Mouse (Mus musculus) cerebral cortex, adult 2 months (tissue): Measurements from ENCODE around the gene Cacna1g.

Experiments used
- WGBS: fragments of 180-500 bp; shearing (Covaris S2); methylation state at CpG from one replicate; pipeline ENCODE4 v1.1.7; 2018; 5-methylcytosine and 5-hydroxymethylcytosine counted together

Gene Cacna1g

DNA sequence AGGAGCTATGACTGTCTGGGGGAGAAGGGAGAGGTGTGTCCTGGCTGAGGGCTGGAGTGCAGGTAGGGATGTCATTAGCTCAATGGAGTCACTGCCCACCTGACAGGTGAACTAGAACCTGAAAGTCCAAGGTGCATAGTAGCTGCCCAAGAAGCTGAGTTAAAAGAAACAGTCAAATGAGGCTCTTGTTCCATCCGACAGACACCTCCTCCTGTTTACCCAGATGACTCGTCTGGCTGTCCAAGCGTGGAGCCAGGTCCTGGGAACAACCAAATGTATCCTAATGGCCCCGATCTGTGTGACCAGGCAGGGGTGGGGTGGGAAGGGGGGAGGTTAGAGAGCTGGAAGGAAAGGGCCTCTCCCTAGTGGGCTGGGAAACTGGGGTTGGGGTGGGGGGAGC, 28.7 kb downstream of the Cacna1g start:
- 60% methylated on average over 4 of the region's 4 CpGs for WGBS

DNA sequence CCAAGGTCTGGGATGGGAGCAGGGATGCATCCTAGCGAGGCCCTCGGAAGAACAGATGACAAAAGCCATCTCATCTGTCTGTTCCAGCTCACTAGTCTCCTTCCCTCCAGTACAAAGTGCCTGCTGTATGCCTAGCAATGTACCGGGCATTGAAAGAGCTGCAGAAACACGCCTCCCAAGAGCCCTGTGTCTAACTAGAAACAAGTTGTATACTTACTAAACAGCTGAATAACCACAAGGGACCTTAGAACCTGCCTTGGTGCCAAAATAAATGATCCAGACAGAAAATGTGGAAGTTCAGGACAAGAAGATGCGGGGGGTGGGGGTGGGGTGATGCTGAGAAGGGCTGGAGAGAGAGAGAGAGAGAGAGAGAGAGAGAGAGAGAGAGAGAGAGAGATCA, 29.2 kb downstream of the Cacna1g start:
- 69% methylated on average over 5 of the region's 5 CpGs for WGBS

GRCm38 (mm10) chr11:94441752-94442151, 32.2 kb downstream of the Cacna1g start:
- WGBS: 68% methylated on average over 9 of the region's 9 CpGs

GRCm38 (mm10) chr11:94441122-94441521, 32.9 kb downstream of the Cacna1g start:
- 61% methylated on average over 7 of the region's 7 CpGs for WGBS

- 89% methylated on average over 6 of the region's 6 CpGs for WGBS
These were observed 33.6 kb downstream of the Cacna1g start for GRCm38 (mm10) chr11:94440421-94440820.

GRCm38 (mm10) chr11:94429011-94429651, 44.9 kb downstream of the Cacna1g start:
- 50% methylated on average over 9 of the region's 9 CpGs for WGBS

GRCm38 (mm10) chr11:94428091-94428835, 45.7 kb downstream of the Cacna1g start:
- WGBS: 18% methylated on average over 4 of the region's 4 CpGs

- 56% methylated on average over 14 of the region's 14 CpGs for WGBS
These were observed 48.3 kb downstream of the Cacna1g start for GRCm38 (mm10) chr11:94425656-94426055.

DNA sequence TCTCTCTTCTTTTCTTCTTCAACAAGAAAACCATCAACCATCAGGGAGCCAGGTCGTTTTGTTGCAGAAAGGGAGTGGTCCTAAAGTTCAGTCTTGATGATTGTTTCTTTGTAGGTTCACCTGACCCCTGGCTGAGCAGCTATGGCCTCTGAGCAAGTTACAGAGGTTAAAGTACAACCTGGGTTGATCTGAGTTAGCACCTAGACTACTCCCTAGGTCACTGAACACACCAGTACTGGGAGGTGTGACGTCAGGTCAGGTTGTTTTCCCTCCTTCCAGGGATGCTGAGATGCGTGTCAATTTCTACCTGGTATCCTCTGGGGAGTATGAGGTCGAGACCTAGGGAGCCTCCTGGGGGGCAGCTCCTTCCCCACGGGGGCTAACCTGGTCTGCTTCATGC, 48.8 kb downstream of the Cacna1g start:
- WGBS: 65% methylated on average over 5 of the region's 5 CpGs

GRCm38 (mm10) chr11:94424380-94424779, 49.6 kb downstream of the Cacna1g start:
- 39% methylated on average over 15 of the region's 15 CpGs for WGBS

DNA sequence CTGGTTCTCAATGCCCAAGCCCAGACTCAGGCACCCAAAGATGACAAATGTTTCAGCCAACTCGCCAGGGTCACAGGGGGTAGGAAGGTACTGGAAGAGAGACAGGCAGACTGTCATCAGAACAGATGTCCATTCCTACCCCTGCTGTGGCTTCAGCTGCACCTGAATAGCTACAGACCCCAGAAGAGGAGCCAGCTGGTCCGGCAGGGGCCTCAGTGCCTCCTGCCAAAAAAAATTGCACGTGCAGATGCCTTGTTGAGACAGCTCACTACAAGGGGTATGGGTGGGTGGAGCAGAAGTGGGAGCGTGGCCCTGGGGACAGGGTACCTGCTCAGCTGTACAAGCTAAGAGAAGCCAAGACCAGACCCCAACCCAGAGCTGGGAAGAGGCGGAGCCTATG, 50.1 kb downstream of the Cacna1g start:
- 46% methylated on average over 5 of the region's 5 CpGs for WGBS

DNA sequence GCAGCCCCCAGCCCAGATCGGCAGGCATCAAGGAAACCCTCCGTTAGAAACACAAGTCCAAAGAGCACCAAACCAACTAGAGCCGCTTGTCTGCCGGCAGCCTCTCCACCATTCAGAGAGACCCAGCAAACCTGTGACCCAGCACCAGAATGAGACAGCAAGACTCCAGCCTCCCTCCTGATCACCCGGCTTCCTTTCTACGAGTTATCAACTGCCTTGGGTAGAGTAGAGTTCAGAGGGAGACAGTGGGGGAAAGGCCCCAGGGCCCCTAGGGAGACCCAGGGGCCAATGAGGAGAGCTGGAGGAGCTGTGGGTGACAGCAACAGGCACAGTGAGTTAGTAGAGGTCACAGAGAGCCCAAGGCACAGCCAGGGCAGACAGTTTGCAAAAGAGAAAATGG, 53.0 kb downstream of the Cacna1g start:
- WGBS: 77% methylated on average over 6 of the region's 6 CpGs

DNA sequence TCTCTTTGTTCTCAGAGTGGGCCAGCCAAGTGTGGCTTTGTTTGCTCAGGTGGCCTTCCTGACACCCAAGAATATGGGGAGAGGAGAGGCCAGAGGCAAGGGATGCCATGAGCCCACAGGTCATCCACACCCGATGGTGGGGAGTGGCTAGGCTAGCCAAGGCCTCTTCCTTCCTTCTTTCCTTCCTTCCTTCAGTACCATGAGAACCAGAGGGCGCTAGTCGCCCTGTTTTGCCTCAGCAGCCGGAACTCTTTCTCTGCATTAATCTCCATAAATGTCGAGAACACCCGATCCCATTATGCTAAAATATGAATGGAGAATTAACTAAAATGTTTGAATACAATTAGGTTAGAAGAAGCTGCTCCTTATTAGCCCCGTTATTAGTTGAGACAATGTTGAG, 53.7 kb downstream of the Cacna1g start:
- WGBS: 14% methylated on average over 7 of the region's 7 CpGs

DNA sequence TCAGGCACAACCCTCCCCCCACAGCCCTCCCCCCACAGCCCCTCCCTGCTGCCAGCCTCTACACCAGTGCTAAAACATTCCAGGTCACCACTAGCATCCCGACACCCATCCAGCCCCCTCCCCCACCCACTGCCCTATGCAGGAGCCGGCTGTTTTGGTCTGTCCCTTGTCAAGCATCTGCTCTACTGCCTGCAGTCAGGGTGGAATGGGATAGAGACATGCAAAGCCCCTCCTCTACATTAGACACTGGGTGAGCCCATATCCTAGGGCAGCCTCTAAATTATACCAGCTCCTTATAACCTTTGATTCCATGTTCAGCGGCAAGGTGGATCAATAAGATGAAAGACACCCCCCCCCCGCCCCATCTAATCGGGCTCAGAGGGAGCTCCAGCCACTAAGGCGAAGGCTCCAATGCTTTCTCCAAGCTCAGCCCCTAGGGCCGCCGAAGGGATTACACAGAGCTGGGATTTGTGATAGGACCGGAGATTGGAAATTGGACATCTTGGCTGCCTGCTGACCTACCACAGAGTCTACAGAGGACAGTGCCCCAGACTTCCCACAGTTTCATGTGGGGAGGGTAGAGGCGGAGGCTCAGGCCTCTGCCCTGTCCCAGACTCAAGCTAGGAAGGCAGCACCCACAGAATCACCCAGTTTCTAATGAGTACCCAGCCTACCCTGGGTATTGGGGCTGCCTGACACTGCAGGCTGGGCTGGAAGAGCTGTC, 54.8 kb downstream of the Cacna1g start:
- WGBS: 77% methylated on average over 10 of the region's 10 CpGs

- 35% methylated on average over 4 of the region's 4 CpGs for WGBS
These were observed 60.0 kb downstream of the Cacna1g start for GRCm38 (mm10) chr11:94414042-94414441.

DNA sequence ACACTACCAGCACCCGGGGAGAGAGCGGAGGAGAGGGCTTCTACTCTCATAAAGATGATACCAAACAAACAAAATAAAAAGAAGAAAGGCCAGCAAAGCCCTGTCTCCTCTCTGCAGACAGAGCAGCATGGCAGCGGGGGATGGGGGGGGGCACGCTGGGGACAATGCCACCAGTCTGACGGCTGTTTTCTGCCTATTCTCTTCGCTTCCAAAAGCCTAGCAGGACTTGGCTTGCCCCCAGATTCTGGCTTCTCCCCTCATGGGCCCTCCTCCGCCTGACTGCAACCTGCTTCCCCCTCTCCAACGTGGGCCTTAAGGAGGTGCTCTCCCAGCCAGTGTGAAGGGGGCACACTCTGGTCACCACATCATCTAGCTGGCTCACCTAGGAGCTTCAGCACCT, 60.5 kb downstream of the Cacna1g start:
- 15% methylated on average over 8 of the region's 8 CpGs for WGBS

GRCm38 (mm10) chr11:94412998-94413469, 61.0 kb downstream of the Cacna1g start:
- 15% methylated on average over 10 of the region's 10 CpGs for WGBS

GRCm38 (mm10) chr11:94412562-94412961, 61.4 kb downstream of the Cacna1g start:
- 54% methylated on average over 2 of the region's 2 CpGs for WGBS

DNA sequence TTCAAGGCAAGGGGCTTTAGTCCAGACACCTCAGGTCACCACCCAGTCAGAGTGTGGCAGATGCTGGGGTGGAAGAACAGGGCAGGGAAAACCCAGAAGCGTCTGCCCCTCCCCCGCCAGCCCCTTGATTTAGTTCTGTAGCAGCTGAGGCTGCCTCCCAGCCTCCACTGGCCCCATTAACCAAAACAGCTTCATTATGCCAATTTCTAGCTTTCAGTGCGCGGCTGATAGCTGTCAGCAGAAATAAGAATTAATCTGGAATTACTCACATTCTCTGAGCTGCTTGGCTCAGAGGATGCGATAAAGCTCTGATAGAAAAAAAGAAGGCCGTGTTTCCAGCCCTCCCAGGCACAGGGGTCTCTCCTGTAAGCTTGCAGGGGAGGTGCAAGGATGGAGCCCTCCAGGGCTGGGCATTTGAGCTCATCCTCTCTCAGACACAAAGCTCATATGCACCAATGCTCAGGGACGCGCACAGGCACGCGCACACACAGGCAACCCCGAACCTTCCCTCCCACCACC, 66.1 kb downstream of the Cacna1g start:
- WGBS: 41% methylated on average over 11 of the region's 11 CpGs

DNA sequence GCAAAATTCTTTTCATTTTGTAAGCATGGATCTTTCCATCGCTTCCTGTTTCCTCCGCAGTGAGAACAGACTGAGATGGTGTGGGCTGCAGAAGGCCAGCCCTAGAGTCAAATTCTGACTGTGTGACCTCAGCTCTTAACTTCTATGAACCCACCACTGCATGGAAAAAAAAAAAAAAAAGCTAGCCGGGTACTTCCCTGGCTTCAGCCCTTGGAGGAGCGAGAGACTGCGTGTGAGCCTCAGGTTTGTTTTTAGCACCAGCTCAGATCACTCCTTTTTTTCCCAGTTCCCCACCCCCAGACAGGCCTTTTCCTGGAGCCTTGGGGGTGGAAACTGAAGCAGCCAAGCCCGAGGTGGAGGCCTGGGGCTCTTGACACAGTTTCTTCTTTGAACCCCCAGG, 68.7 kb downstream of the Cacna1g start:
- 34% methylated on average over 6 of the region's 6 CpGs for WGBS

DNA sequence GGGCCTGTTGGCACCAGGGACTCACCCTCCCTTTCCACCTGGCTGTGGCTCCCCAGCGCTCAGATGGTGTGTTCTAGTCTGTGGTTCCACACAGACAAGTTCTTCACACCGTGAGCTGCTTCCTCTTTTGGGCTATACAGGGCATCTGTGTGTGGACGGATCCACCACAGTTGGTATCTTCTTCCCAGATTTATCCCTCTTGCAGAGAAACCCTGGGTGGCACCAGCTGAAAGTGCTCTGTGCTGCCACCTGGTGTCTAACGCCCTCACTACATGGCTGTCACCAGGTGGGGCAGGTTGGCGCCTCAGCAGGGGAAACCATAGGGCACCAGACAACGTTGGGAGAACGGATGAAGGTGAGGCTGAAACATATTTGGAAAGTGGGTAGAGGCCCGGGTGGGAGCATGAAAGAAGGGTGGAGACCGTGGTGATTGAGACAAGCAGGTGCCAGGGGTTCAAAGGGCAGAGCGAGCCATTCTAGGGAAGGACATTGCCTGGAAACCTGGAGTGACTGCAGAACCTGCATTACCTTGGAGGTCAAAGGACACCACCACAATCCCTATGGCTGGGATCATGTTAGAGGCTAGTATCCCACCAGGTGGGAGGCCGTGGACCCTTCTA, 69.2 kb downstream of the Cacna1g start:
- 22% methylated on average over 11 of the region's 11 CpGs for WGBS

DNA sequence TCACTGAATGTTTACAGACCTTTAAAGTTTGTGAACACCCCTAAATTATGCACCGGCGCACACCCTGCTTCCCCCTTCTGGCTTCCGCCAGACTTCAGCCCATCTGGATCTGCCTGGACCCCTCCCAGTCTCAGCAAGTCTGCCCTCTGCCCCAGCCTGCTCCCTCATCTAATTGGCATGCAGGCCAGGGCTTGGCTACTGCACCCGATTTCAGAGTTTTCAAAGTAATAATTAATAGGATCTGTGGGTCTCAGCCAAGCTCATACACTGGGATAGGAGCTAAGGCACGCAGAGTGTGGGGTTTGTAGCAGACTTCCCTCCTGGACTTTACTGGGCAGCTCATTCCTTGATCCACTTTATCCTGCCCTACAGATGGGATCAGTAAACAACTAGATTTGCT, 69.8 kb downstream of the Cacna1g start:
- 48% methylated on average over 5 of the region's 5 CpGs for WGBS
